Mouse (Mus musculus) liver, embryonic 14.5 days (tissue): ENCODE results near the gene Ep400.
A peak's percentile ranks its signal among the peaks of the same experiment; 100 is the strongest.

Source experiments
- CTCF ChIP-seq: IDR thresholded peaks from 2 replicates; pipeline ENCODE4 v1.5.1; 2016; ENCODE audit warnings: antibody characterized with exemption, low read depth, control low read depth
- EP300 ChIP-seq: IDR thresholded peaks from 2 replicates; pipeline ENCODE4 v1.6.1; 2016; ENCODE audit warnings: antibody characterized with exemption, low read depth

DNA sequence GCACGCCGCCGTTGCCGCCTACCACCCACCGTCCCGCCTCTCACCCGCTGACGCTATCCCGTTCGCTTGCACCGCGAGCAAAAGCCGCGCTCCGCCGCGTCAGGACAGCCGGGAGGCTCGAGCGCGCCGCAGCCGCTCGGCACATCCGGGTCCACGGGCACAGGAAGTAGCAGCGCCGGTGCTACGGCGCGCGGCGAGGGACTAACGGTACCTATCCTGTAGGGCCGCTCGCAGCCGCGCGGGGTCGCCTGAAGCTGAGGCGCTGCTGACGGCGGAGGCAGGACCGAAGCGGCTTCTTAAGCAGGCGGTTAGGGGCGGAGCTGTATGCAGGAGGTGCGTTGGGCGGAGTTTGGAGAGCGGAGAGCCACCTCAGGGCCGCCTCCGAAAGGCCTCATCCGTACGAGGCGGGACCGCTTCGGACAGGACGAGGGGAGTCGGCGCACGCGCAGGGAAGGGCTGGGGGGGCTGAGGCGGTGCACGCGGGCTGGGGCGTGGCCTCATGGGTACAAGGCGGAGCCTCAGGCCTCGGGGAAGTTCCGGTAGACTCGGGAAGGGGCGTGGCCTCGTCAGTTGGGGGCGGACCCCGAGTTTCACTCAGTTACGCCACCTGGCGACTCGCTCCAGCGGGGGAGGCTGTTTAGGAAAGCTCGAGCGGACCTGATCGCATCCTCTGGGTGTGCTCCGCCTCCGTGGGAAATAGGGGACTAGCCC, at the start of gene Ep400:
- TF ChIP-seq CTCF (peak; percentile 81), EP300 (no peak)
